Mouse (Mus musculus) limb, embryonic 13.5 days (tissue): ENCODE measurements at regions not wholly inside any gene's neighbourhood (a gene's known extent, or its start where the extent isn't known, plus 50 kb on each side); places are given as distances from the start of the nearest gene placed in this dataset.
A peak's percentile ranks its signal among the peaks of the same experiment; 100 is the strongest.

Source experiments
- ATAC-seq: fragments of 200-750 bp; cut with Nextera tagmentation; 2 replicates; pipeline ENCODE4 v1.8.0; 2017; ENCODE audit warnings: low read depth, moderate number of reproducible peaks, moderate TSS enrichment; ENCODE audit not compliant: low FRiP score
- H3K27ac ChIP-seq: fragments of 300-500 bp; sonication (generic); 2 replicates; pipeline ENCODE4 v1.5.1; 2015; ENCODE audit warnings: inconsistent platforms, mild to moderate bottlenecking, moderate library complexity
- H3K27me3 ChIP-seq: fragments of 300-500 bp; sonication (generic); 2 replicates; pipeline ENCODE4 v1.6.1; 2015; ENCODE audit warnings: mild to moderate bottlenecking, inconsistent platforms
- H3K36me3 ChIP-seq: fragments of 300-500 bp; sonication (generic); 2 replicates; pipeline ENCODE4 v1.6.1; 2015; ENCODE audit warnings: inconsistent platforms, mild to moderate bottlenecking, moderate library complexity
- H3K4me1 ChIP-seq: fragments of 300-500 bp; sonication (generic); 2 replicates; pipeline ENCODE4 v1.6.1; 2015; ENCODE audit warnings: inconsistent platforms
- H3K4me2 ChIP-seq: fragments of 300-500 bp; sonication (generic); replicated peaks from 2 replicates; pipeline ENCODE4 v1.6.1; 2015; ENCODE audit warnings: inconsistent platforms, mild to moderate bottlenecking, moderate library complexity
- H3K4me3 ChIP-seq: fragments of 300-500 bp; sonication (generic); 2 replicates; pipeline ENCODE4 v1.5.1; 2015; ENCODE audit warnings: moderate library complexity, mild to moderate bottlenecking, inconsistent platforms
- H3K9ac ChIP-seq: fragments of 300-500 bp; sonication (generic); 2 replicates; pipeline ENCODE4 v1.6.1; 2015; ENCODE audit warnings: mild to moderate bottlenecking, inconsistent platforms
- H3K9me3 ChIP-seq: fragments of 300-500 bp; sonication (generic); 2 replicates; pipeline ENCODE4 v1.6.1; 2016; ENCODE audit warnings: inconsistent platforms
- WGBS: fragments of 180-500 bp; shearing (Covaris S2); methylation state at CpG from one replicate; pipeline ENCODE4 v1.1.7; 2015; 5-methylcytosine and 5-hydroxymethylcytosine counted together

GRCm38 (mm10) chr4:74847332-74848053 is 430.6 kb downstream of the Dmac1 start:
- 67% methylated on average over 4 of the region's 4 CpGs for WGBS
- no peak overlapping the region for H3K27ac ChIP-seq
- ATAC-seq: peak; percentile 54; the same call in 1 of the 2 replicates
- no peak overlapping the region for H3K9ac ChIP-seq
- H3K9me3 ChIP-seq: no peaks in the 10 kb centered on the region
- H3K27me3 ChIP-seq: no peaks in the 10 kb centered on the region
- H3K4me3 ChIP-seq: no peak overlapping the region
- no peaks in the 10 kb centered on the region for H3K36me3 ChIP-seq
- H3K4me2 ChIP-seq: no peak overlapping the region
- H3K4me1 ChIP-seq: no peaks in the 10 kb centered on the region

GRCm38 (mm10) chr4:74798173-74798799 is 479.8 kb downstream of the Dmac1 start:
- 27% methylated on average over 2 of the region's 2 CpGs for WGBS
- ATAC-seq: peak; percentile 71; the same call in 1 of the 2 replicates

DNA sequence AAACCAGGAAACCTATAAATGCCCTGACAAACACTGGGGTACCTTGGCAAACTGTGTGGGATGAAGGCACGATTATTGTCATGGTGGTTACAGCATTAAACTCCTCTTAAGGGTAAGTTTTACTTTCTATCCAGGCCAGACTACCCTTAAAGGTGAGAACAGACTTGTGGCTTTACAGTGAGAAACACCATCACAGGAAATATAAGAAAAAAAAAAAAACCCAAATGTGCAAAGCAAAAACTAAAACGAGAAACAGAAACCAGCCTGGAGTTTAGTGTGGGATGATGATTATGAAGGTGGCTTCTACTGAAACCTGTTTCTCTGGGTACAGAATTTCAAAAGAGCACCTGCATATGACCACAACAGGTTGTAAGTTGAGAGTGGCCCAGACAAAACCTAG is 480.6 kb downstream of the Dmac1 start:
- ATAC-seq: no peak
- no peaks in the 10 kb centered on the region for H3K9me3 ChIP-seq
- H3K4me1 ChIP-seq: peaks cover 5% of the 10 kb centered on the region; the same call in 1 of the 2 replicates
- no peak overlapping the region for H3K4me3 ChIP-seq
- WGBS: 45% methylated on average over 2 of the region's 2 CpGs
- no peak overlapping the region for H3K27ac ChIP-seq
- H3K27me3 ChIP-seq: no peaks in the 10 kb centered on the region
- H3K36me3 ChIP-seq: no peaks in the 10 kb centered on the region
- no peak overlapping the region for H3K4me2 ChIP-seq
- H3K9ac ChIP-seq: no peak overlapping the region

More at GRCm38 (mm10) chr4:74798173-74798799, 479.8 kb downstream of the Dmac1 start:
- Histone ChIP-seq H3K4me2 (no peak overlapping the region), H3K27ac (no peak overlapping the region), H3K9ac (no peak overlapping the region), H3K9me3 (no peaks in the 10 kb centered on the region), H3K4me3 (no peak overlapping the region), H3K27me3 (no peaks in the 10 kb centered on the region), H3K4me1 (peaks cover 5% of the 10 kb centered on the region; the same call in 1 of the 2 replicates), H3K36me3 (no peaks in the 10 kb centered on the region)

GRCm38 (mm10) chr4:74796676-74797075 is 481.4 kb downstream of the Dmac1 start:
- no peak for ATAC-seq
- Histone ChIP-seq H3K36me3 (no peaks in the 10 kb centered on the region), H3K4me2 (no peak overlapping the region), H3K27ac (no peak overlapping the region), H3K27me3 (no peaks in the 10 kb centered on the region), H3K9me3 (no peaks in the 10 kb centered on the region), H3K4me1 (peaks cover 5% of the 10 kb centered on the region; the same call in 1 of the 2 replicates), H3K9ac (no peak overlapping the region), H3K4me3 (no peak overlapping the region)

GRCm38 (mm10) chr4:74747985-74748384 is 505.7 kb downstream of the Kdm4c start:
- Histone ChIP-seq H3K4me1 (no peaks in the 10 kb centered on the region), H3K9ac (no peak overlapping the region), H3K27me3 (no peaks in the 10 kb centered on the region), H3K27ac (no peak overlapping the region), H3K4me3 (no peak overlapping the region), H3K9me3 (no peaks in the 10 kb centered on the region), H3K4me2 (no peak overlapping the region), H3K36me3 (no peaks in the 10 kb centered on the region)
- ATAC-seq: no peak
- 9% methylated on average over 2 of the region's 2 CpGs for WGBS

DNA sequence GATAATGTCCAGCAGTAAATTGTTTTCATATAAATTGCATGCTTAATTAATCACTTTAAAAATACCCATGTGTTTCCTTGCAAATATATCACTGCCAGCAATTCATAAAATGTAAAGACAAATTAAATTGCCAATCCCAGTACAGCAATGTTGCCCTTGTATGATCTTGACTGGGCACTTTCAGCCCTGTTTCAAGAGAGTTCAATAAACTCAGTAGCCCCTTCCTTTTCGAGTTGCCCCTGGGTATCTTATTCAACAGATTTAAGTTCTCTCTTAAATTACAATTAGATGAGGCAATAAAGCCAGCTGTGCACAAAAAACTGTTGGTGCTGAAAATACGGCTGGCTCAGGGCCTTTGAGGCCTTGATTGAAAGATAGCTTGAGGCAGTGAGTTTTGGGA is 497.3 kb downstream of the Kdm4c start:
- 10% methylated on average over 2 of the region's 2 CpGs for WGBS
- Histone ChIP-seq H3K4me3 (no peak overlapping the region), H3K27me3 (no peaks in the 10 kb centered on the region), H3K4me2 (no peak overlapping the region), H3K9me3 (no peaks in the 10 kb centered on the region), H3K4me1 (no peaks in the 10 kb centered on the region), H3K36me3 (no peaks in the 10 kb centered on the region), H3K27ac (no peak overlapping the region), H3K9ac (no peak overlapping the region)
- ATAC-seq: no peak
